ENCODE assay signal across 8 mouse cellular contexts in genomic region chr11:45955127-45955627, GRCm38 (mm10). TPM values are rescaled to one million over a fixed set of nuclear protein-coding genes. Genes with fewer than 3 reads are reported as not detected.
DNase-seq lines count a peak whose midpoint lies in the region; ATAC-seq lines count a peak whose summit lies in the region.

TSS of gene Thg1l (minus strand) at chr11:45955494.

- no peak within 1 kb of the TSS for H3K27ac ChIP-seq in forebrain, embryonic 11.5 days (ENCODE audit: low read depth, low read length)
- peak within 1 kb of the TSS; percentile 70 for H3K27ac ChIP-seq in heart, embryonic 16.5 days (ENCODE audit: low read length)
- no peak within 1 kb of the TSS for H3K27ac ChIP-seq in liver, embryonic 15.5 days (replicated peaks)
- no peak within 1 kb of the TSS for H3K27ac ChIP-seq in neural tube, embryonic 12.5 days

- peak within 1 kb of the TSS; percentile 40 for H3K4me2 ChIP-seq in forebrain, embryonic 11.5 days (ENCODE audit: low read depth, low read length, severe bottlenecking)
- H3K4me2 ChIP-seq in heart, embryonic 16.5 days (ENCODE audit: low read depth, low read length): peak within 1 kb of the TSS; percentile 76
- H3K4me2 ChIP-seq in liver, embryonic 15.5 days: peak within 1 kb of the TSS; percentile 64
- H3K4me2 ChIP-seq in neural tube, embryonic 12.5 days (replicated peaks): peak within 1 kb of the TSS; percentile 57

- DNase-seq in CD8-positive naive resting alpha-beta T cell, adult 2 months (ENCODE audit: low read depth in 2 of 2, low spot score in 2 of 2): peak; percentile 87 to 91
- DNase-seq in c-Kit-positive CD71-negative TER-119-negative erythroid progenitor cells, embryonic 14.5 days (ENCODE audit: low read depth): peak; percentile 90
- DNase-seq in forebrain, embryonic 11.5 days (ENCODE audit: low spot score): peak; percentile 92
- DNase-seq in kidney, postnatal 36 days: peak; percentile 95
- DNase-seq in telencephalon, adult 2 months (ENCODE audit: low read depth, low spot score): peak; percentile 91

- ATAC-seq in forebrain, embryonic 11.5 days (replicated peaks; ENCODE audit: low FRiP score): peak; percentile 98
- ATAC-seq in heart, embryonic 16.5 days (replicated peaks; ENCODE audit: extremely low read depth, insufficient read depth, low FRiP score): peak; percentile 98
- peak; percentile 98 for ATAC-seq in liver, embryonic 15.5 days (ENCODE audit: insufficient read depth)
- peak; percentile 99 for ATAC-seq in neural tube, embryonic 12.5 days (ENCODE audit: low FRiP score, low read depth)

- under 1% methylated on average over 32 of the region's 32 CpGs for WGBS in forebrain, embryonic 11.5 days
- WGBS in heart, embryonic 16.5 days: under 1% methylated on average over 32 of the region's 32 CpGs
- under 1% methylated on average over 32 of the region's 32 CpGs for WGBS in liver, embryonic 15.5 days (ENCODE audit: insufficient replicate concordance)
- WGBS in neural tube, embryonic 12.5 days: under 1% methylated on average over 32 of the region's 32 CpGs

- H3K9ac ChIP-seq in forebrain, embryonic 11.5 days (ENCODE audit: low read length): peak within 1 kb of the TSS; percentile 58
- peak within 1 kb of the TSS; percentile 68 for H3K9ac ChIP-seq in heart, embryonic 16.5 days (ENCODE audit: low read length)
- peak within 1 kb of the TSS; percentile 54 for H3K9ac ChIP-seq in liver, embryonic 15.5 days
- H3K9ac ChIP-seq in neural tube, embryonic 12.5 days: peak within 1 kb of the TSS; percentile 44; the same call in 1 of the 2 replicates

- no peaks in the 10 kb centered on the region for H3K27me3 ChIP-seq in forebrain, embryonic 11.5 days (ENCODE audit: control insufficient read depth, insufficient read depth, low read length)
- H3K27me3 ChIP-seq in heart, embryonic 16.5 days (ENCODE audit: control insufficient read depth, insufficient read depth, low read length): no peaks in the 10 kb centered on the region
- no peaks in the 10 kb centered on the region for H3K27me3 ChIP-seq in liver, embryonic 15.5 days
- no peaks in the 10 kb centered on the region for H3K27me3 ChIP-seq in neural tube, embryonic 12.5 days (replicated peaks)

- H3K36me3 ChIP-seq in forebrain, embryonic 11.5 days (ENCODE audit: control insufficient read depth, insufficient read depth, low read length): no peaks in the 10 kb centered on the region; the same call in 1 of the 2 replicates
- peaks cover 5% of the 10 kb centered on the region for H3K36me3 ChIP-seq in heart, embryonic 16.5 days (ENCODE audit: control insufficient read depth, insufficient read depth)
- H3K36me3 ChIP-seq in liver, embryonic 15.5 days (replicated peaks): peaks cover 27% of the 10 kb centered on the region
- peaks cover 8% of the 10 kb centered on the region; the same call in 1 of the 2 replicates for H3K36me3 ChIP-seq in neural tube, embryonic 12.5 days

- H3K9me3 ChIP-seq in forebrain, embryonic 11.5 days (ENCODE audit: control insufficient read depth, low read length): no peaks in the 10 kb centered on the region
- H3K9me3 ChIP-seq in heart, embryonic 16.5 days (replicated peaks; ENCODE audit: control insufficient read depth, low read length): no peaks in the 10 kb centered on the region
- no peaks in the 10 kb centered on the region for H3K9me3 ChIP-seq in liver, embryonic 15.5 days (replicated peaks)
- no peaks in the 10 kb centered on the region for H3K9me3 ChIP-seq in neural tube, embryonic 12.5 days

- peak within 1 kb of the TSS; percentile 65 for H3K4me3 ChIP-seq in forebrain, embryonic 11.5 days (ENCODE audit: low read depth, low read length)
- peak within 1 kb of the TSS; percentile 76 for H3K4me3 ChIP-seq in heart, embryonic 16.5 days (ENCODE audit: low read length)
- H3K4me3 ChIP-seq in liver, embryonic 15.5 days (replicated peaks): peak within 1 kb of the TSS; percentile 83
- H3K4me3 ChIP-seq in neural tube, embryonic 12.5 days: peak within 1 kb of the TSS; percentile 63

- no peaks in the 10 kb centered on the region for H3K4me1 ChIP-seq in forebrain, embryonic 11.5 days (replicated peaks; ENCODE audit: control insufficient read depth, insufficient read depth, low read length)
- no peaks in the 10 kb centered on the region; the same call in 1 of the 2 replicates for H3K4me1 ChIP-seq in heart, embryonic 16.5 days (ENCODE audit: control insufficient read depth, insufficient read depth, low read length)
- peaks cover 13% of the 10 kb centered on the region for H3K4me1 ChIP-seq in liver, embryonic 15.5 days (replicated peaks)
- 0 out of 2 replicates have a peak, but pooled peaks cover 3% of the 10 kb centered on the region for H3K4me1 ChIP-seq in neural tube, embryonic 12.5 days

RNA-seq across cellular contexts. Expression of gene Thg1l, which starts in this region (rescaled TPM):
- 14.1 and 16.0 TPM in 2 replicates for polyA plus RNA-seq in forebrain, embryonic 11.5 days (2014; fragmentation: Nextera tagmentation; extraction: Ambion mirVana)
- polyA plus RNA-seq in heart, embryonic 16.5 days (2015; fragmentation: Nextera tagmentation; extraction: Ambion mirVana): 7.4 and 8.2 TPM in 2 replicates
- 5.5 and 5.7 TPM in 2 replicates for polyA plus RNA-seq in liver, embryonic 15.5 days (2015; fragmentation: Nextera tagmentation; extraction: Ambion mirVana)
- polyA plus RNA-seq in neural tube, embryonic 12.5 days (2016; fragmentation: Nextera tagmentation; extraction: Ambion mirVana): 9.8 and 10.9 TPM in 2 replicates
